Mouse (Mus musculus) thymus, adult 2 months (tissue): ENCODE measurements at regions not wholly inside any gene's neighbourhood (a gene's known extent, or its start where the extent isn't known, plus 50 kb on each side); places are given as distances from the start of the nearest gene placed in this dataset.

Experiments
- CTCF ChIP-seq: fragments of 200-500 bp; IDR thresholded peaks from 2 replicates; pipeline ENCODE4 v1.5.1; 2012; ENCODE audit warnings: mild to moderate bottlenecking, control low read depth, low read length, moderate library complexity, borderline replicate concordance; ENCODE audit not compliant: control insufficient read depth, poor library complexity, insufficient read depth; ENCODE audit errors: extremely low read depth
- POLR2A ChIP-seq: fragments of 200-500 bp; IDR thresholded peaks from 2 replicates; pipeline ENCODE4 v1.6.1; 2012; ENCODE audit warnings: mild to moderate bottlenecking, low read length, control low read depth, moderate library complexity; ENCODE audit not compliant: control insufficient read depth, poor library complexity, insufficient read depth; ENCODE audit errors: extremely low read depth

DNA sequence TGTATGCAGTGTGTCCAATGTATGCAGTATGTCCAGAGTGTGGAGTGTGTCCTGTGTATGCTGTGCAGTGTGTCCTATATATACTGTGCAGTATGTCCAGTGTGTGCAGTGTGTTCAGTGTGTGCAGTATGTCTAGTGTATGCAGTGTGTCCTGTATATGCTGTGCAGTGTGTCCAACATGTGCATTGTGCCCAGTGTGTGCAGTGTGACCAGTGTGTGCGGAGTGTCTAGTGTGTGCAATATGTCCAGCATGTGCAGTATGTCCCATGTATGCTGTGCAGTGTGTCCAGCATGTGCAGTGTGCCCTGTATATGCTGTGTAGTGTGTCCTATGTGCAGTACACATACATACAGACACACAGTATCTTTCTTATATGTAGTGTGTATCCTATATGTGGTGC lies 121.9 kb downstream of the Psmg1 start:
- no peak for TF ChIP-seq CTCF
- TF ChIP-seq POLR2A: no peak
